Mouse (Mus musculus) bone marrow, adult 2 months (tissue): Measurements from ENCODE around the gene Clp1.

Experiments
- CTCF ChIP-seq: fragments of 200-500 bp; IDR thresholded peaks from 2 replicates; pipeline ENCODE4 v1.5.1; 2011; ENCODE audit warnings: low read length, control low read depth; ENCODE audit not compliant: control insufficient read depth, insufficient read depth
- POLR2A ChIP-seq: fragments of 200-500 bp; IDR thresholded peaks from 2 replicates; pipeline ENCODE4 v1.6.1; 2011; ENCODE audit warnings: low read depth, mild to moderate bottlenecking, control low read depth, low read length, borderline replicate concordance; ENCODE audit not compliant: control insufficient read depth

DNA sequence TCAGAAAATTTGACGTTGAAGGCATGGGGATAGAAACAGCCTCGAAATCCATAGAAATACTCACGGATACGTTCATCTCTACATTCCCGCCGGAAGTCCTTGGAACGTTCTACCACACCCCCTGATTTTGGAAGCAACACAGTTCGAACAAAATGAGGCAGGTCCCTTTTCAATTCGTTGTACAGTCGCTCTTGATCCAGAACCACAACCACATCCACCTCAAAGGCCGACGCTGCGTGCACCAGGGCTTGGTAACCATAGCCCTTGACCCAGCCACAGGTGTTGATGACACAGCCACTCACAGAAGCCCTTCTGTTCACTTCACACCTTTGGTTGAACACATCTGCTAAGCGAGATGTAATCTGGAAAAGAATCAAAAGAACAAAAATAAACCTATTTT, 3.3 kb downstream of the Clp1 start:
- no peak for TF ChIP-seq CTCF
- TF ChIP-seq POLR2A: no peak
